Mouse (Mus musculus): ENCODE data around the gene Gipc3. TPM values are rescaled to one million over a fixed set of nuclear protein-coding genes. Genes with fewer than 3 reads are reported as not detected.

Gipc3 gene
- polyA plus RNA-seq, 1 experiment from 2014 or later, result not detected

GRCm38 (mm10) chr10:81354738-81355477, 11.8 kb upstream of the Gipc3 start:
- DNase-seq (ENCODE audit: low spot score) (no peak), ATAC-seq (ENCODE audit: low FRiP score) (no peak)
- WGBS, result 70% methylated on average over 9 of the region's 9 CpGs
- H3K27ac ChIP-seq, result no peak overlapping the region
- no peaks in the 10 kb centered on the region for H3K36me3 ChIP-seq (replicated peaks; ENCODE audit: control insufficient read depth, insufficient read depth)
- no peak overlapping the region for H3K9ac ChIP-seq
- no peaks in the 10 kb centered on the region for H3K9me3 ChIP-seq (ENCODE audit: control insufficient read depth, low read length)
- no peaks in the 10 kb centered on the region for H3K27me3 ChIP-seq (ENCODE audit: control insufficient read depth, insufficient read depth, low read length)
- no peak overlapping the region for H3K4me3 ChIP-seq (replicated peaks; ENCODE audit: low read length)
- peaks cover 19% of the 10 kb centered on the region for H3K4me1 ChIP-seq (replicated peaks; ENCODE audit: control insufficient read depth, insufficient read depth, low read length)
- H3K4me2 ChIP-seq (replicated peaks), result no peak overlapping the region

GRCm38 (mm10) chr10:81351678-81352291, 8.7 kb upstream of the Gipc3 start:
- no peak overlapping the region for H3K4me2 ChIP-seq (replicated peaks)
- no peaks in the 10 kb centered on the region for H3K36me3 ChIP-seq (replicated peaks; ENCODE audit: control insufficient read depth, insufficient read depth)
- H3K27me3 ChIP-seq (ENCODE audit: control insufficient read depth, insufficient read depth, low read length), result peaks cover 7% of the 10 kb centered on the region
- no peak overlapping the region; the same call in 1 of the 2 replicates for H3K4me3 ChIP-seq (replicated peaks; ENCODE audit: low read length)
- DNase-seq (ENCODE audit: low spot score) (no peak), ATAC-seq (ENCODE audit: low FRiP score) (no peak)
- 30% methylated on average over 9 of the region's 9 CpGs for WGBS
- no peaks in the 10 kb centered on the region for H3K9me3 ChIP-seq (ENCODE audit: control insufficient read depth, low read length)
- no peak overlapping the region for H3K9ac ChIP-seq
- peaks cover 11% of the 10 kb centered on the region for H3K4me1 ChIP-seq (replicated peaks; ENCODE audit: control insufficient read depth, insufficient read depth, low read length)
- no peak overlapping the region for H3K27ac ChIP-seq

- Histone ChIP-seq H3K4me3 (replicated peaks; ENCODE audit: low read length) (peak within 1 kb of the TSS; percentile 61), H3K9ac (peak within 1 kb of the TSS; percentile 62), H3K27ac (0 out of 2 replicates have a peak within 1 kb of the TSS, but pooled peaks have one; percentile 43), H3K4me1 (replicated peaks; ENCODE audit: control insufficient read depth, insufficient read depth, low read length) (peaks cover 10% of the 10 kb centered on the region; the same call in 1 of the 2 replicates), H3K9me3 (ENCODE audit: control insufficient read depth, low read length) (no peaks in the 10 kb centered on the region), H3K4me2 (replicated peaks) (peak within 1 kb of the TSS; percentile 89), H3K36me3 (replicated peaks; ENCODE audit: control insufficient read depth, insufficient read depth) (no peaks in the 10 kb centered on the region), H3K27me3 (ENCODE audit: control insufficient read depth, insufficient read depth, low read length) (peaks cover 10% of the 10 kb centered on the region)
- under 1% methylated on average over 54 of the region's 54 CpGs for WGBS
- DNase-seq (ENCODE audit: low spot score), result peak; percentile 98
- ATAC-seq (ENCODE audit: low FRiP score), result peak; percentile 96
Observed at GRCm38 (mm10) chr10:81350351-81351063, 7.4 kb upstream of the Gipc3 start, which contains the start of gene Hmg20b. Hmg20b (minus strand) TSS chr10:81350480.

GRCm38 (mm10) chr10:81349961-81350350, 6.9 kb upstream of the Gipc3 start:
- Histone ChIP-seq H3K27me3 (ENCODE audit: control insufficient read depth, insufficient read depth, low read length) (peaks cover 15% of the 10 kb centered on the region), H3K4me3 (replicated peaks; ENCODE audit: low read length) (peak overlapping the region; percentile 61), H3K4me2 (replicated peaks) (peak overlapping the region; percentile 89), H3K4me1 (replicated peaks; ENCODE audit: control insufficient read depth, insufficient read depth, low read length) (peaks cover 10% of the 10 kb centered on the region; the same call in 1 of the 2 replicates), H3K27ac (no peak overlapping the region), H3K9me3 (ENCODE audit: control insufficient read depth, low read length) (no peaks in the 10 kb centered on the region), H3K36me3 (replicated peaks; ENCODE audit: control insufficient read depth, insufficient read depth) (no peaks in the 10 kb centered on the region), H3K9ac (peak overlapping the region; percentile 62)
- peak; percentile 8; the same call in 1 of the 2 replicates for ATAC-seq (ENCODE audit: low FRiP score)
- WGBS, result under 1% methylated on average over 29 of the region's 29 CpGs
- DNase-seq (ENCODE audit: low spot score), result no peak

GRCm38 (mm10) chr10:81349146-81349545, 6.1 kb upstream of the Gipc3 start:
- DNase-seq (ENCODE audit: low spot score), result no peak
- H3K9ac ChIP-seq, result no peak overlapping the region
- peak overlapping the region; percentile 61 for H3K4me3 ChIP-seq (replicated peaks; ENCODE audit: low read length)
- H3K36me3 ChIP-seq (replicated peaks; ENCODE audit: control insufficient read depth, insufficient read depth), result no peaks in the 10 kb centered on the region
- 10% methylated on average over 12 of the region's 12 CpGs for WGBS
- H3K9me3 ChIP-seq (ENCODE audit: control insufficient read depth, low read length), result no peaks in the 10 kb centered on the region
- peak overlapping the region; percentile 89 for H3K4me2 ChIP-seq (replicated peaks)
- H3K27ac ChIP-seq, result no peak overlapping the region
- ATAC-seq (ENCODE audit: low FRiP score), result no peak
- peaks cover 23% of the 10 kb centered on the region for H3K27me3 ChIP-seq (ENCODE audit: control insufficient read depth, insufficient read depth, low read length)
- H3K4me1 ChIP-seq (replicated peaks; ENCODE audit: control insufficient read depth, insufficient read depth, low read length), result peaks cover 10% of the 10 kb centered on the region; the same call in 1 of the 2 replicates

- Histone ChIP-seq H3K4me2 (replicated peaks) (peak overlapping the region; percentile 48), H3K9me3 (ENCODE audit: control insufficient read depth, low read length) (no peaks in the 10 kb centered on the region), H3K27me3 (ENCODE audit: control insufficient read depth, insufficient read depth, low read length) (peaks cover 48% of the 10 kb centered on the region), H3K4me1 (replicated peaks; ENCODE audit: control insufficient read depth, insufficient read depth, low read length) (peaks cover 16% of the 10 kb centered on the region), H3K9ac (0 out of 2 replicates have a peak overlapping the region, but pooled peaks have one; percentile 1), H3K27ac (no peak overlapping the region), H3K36me3 (replicated peaks; ENCODE audit: control insufficient read depth, insufficient read depth) (no peaks in the 10 kb centered on the region), H3K4me3 (replicated peaks; ENCODE audit: low read length) (peak overlapping the region; percentile 24)
- peak; percentile 72 for DNase-seq (ENCODE audit: low spot score)
- WGBS, result 7% methylated on average over 54 of the region's 55 CpGs
- ATAC-seq (ENCODE audit: low FRiP score), result no peak
Observed at GRCm38 (mm10) chr10:81346453-81347067, 3.5 kb upstream of the Gipc3 start.

GRCm38 (mm10) chr10:81345162-81345534, 2.1 kb upstream of the Gipc3 start:
- ATAC-seq (ENCODE audit: low FRiP score) (no peak), DNase-seq (ENCODE audit: low spot score) (no peak)
- Histone ChIP-seq H3K4me1 (replicated peaks; ENCODE audit: control insufficient read depth, insufficient read depth, low read length) (peaks cover 16% of the 10 kb centered on the region), H3K9ac (no peak overlapping the region), H3K4me3 (replicated peaks; ENCODE audit: low read length) (no peak overlapping the region), H3K4me2 (replicated peaks) (no peak overlapping the region), H3K9me3 (ENCODE audit: control insufficient read depth, low read length) (no peaks in the 10 kb centered on the region), H3K27ac (no peak overlapping the region), H3K36me3 (replicated peaks; ENCODE audit: control insufficient read depth, insufficient read depth) (no peaks in the 10 kb centered on the region), H3K27me3 (ENCODE audit: control insufficient read depth, insufficient read depth, low read length) (peaks cover 55% of the 10 kb centered on the region)
- 85% methylated on average over 4 of the region's 4 CpGs for WGBS

GRCm38 (mm10) chr10:81344421-81345161, 1.5 kb upstream of the Gipc3 start:
- H3K9me3 ChIP-seq (ENCODE audit: control insufficient read depth, low read length), result no peaks in the 10 kb centered on the region
- peaks cover 11% of the 10 kb centered on the region for H3K4me1 ChIP-seq (replicated peaks; ENCODE audit: control insufficient read depth, insufficient read depth, low read length)
- no peak overlapping the region for H3K27ac ChIP-seq
- no peak overlapping the region for H3K4me3 ChIP-seq (replicated peaks; ENCODE audit: low read length)
- 57% methylated on average over 8 of the region's 8 CpGs for WGBS
- no peak for DNase-seq (ENCODE audit: low spot score)
- H3K36me3 ChIP-seq (replicated peaks; ENCODE audit: control insufficient read depth, insufficient read depth), result no peaks in the 10 kb centered on the region
- peaks cover 55% of the 10 kb centered on the region for H3K27me3 ChIP-seq (ENCODE audit: control insufficient read depth, insufficient read depth, low read length)
- ATAC-seq (ENCODE audit: low FRiP score), result no peak
- H3K4me2 ChIP-seq (replicated peaks), result no peak overlapping the region
- no peak overlapping the region for H3K9ac ChIP-seq
